Mouse (Mus musculus) mouse trophoblast stem cell (cell line): ENCODE results near the gene Siae.

Experiments
- in situ Hi-C, 2 experiments: fragments of 300-500 bp; cut with MseI, MboI; formaldehyde crosslinking; loops; 2 replicates in 1 of 2; 3 replicates in 1 of 2; pipeline ENCODE4 v1.15.1; 2025

The Siae gene

DNA sequence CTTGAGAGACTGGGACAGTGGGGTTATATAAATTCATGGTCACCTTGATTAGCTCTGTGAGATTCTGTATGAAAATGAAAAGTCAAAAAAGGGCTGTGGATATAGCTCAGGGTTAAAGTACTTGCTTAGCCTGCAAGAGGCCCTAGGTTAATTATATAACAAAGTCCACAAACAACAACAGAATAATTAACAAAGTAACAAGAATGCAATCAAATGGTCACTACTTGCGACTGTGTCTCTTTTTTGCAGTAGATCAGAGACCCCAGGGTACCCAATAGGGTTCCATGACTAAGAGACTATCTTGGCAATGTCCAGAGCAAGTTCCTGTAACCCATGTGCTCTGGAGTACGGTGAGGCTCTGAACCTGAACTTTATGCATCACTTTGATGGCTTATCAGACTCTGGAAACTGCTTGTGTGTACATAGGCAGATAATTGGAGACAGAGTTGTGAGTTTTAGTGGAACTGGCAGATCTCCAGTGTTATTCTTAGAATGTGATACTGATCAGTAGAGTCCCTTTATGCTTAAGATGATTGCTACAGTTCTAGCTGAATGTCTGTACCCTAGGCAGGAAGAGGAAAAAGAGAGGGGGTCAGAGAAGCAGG lies 13.8 kb downstream of the Siae start:
- in situ Hi-C loops: no loop called here

- in situ Hi-C loops: no loop called here
These were observed 16.8 kb downstream of the Siae start for GRCm38 (mm10) chr9:37572204-37572876.

DNA sequence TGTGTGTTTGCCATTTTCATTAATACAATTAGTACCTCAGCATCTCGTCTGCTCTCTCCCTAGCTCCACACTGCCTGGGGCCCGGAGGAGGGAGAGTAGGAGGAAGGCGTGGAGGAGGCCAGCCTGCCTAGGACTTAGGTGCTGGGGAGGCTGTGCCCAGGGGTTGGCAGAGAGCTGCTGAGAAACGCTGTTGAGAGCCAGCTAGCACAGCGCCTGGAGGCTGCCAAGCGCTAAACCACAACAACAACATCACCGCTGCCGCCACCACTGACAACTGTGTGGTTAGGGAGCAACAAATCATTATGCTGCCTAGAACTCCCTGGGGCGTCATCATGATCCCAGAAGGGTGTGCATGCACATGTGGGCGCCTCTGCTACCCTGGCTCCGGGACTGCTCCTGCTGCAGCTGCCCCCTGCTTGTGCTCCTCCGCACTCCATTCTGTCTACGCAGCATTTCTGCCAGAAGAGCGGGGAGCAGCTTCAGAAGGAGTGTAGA lies 21.0 kb downstream of the Siae start:
- in situ Hi-C loops: no loop called here

- in situ Hi-C loops: no loop called here
These were observed 28.1 kb downstream of the Siae start for GRCm38 (mm10) chr9:37583594-37583993.

DNA sequence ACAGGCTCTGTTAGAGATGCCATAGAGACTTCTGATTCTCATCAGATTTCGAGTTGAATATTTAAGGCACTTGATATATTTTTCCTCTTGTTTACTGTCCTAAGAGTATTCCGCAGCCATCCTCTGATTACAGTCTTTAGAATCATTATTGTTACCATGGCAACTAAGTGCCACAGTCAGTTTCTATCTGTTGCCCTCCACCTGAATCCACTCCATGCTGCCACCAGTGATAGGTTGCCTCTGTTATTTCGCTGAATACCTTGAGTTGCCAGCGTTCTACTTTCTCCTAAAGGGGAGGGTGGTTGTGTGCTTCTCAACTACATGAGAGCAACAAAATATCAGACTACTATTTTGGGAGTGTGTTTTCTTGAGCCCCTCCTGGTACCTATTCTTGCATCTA lies 31.2 kb downstream of the Siae start:
- in situ Hi-C loops: no loop called here

DNA sequence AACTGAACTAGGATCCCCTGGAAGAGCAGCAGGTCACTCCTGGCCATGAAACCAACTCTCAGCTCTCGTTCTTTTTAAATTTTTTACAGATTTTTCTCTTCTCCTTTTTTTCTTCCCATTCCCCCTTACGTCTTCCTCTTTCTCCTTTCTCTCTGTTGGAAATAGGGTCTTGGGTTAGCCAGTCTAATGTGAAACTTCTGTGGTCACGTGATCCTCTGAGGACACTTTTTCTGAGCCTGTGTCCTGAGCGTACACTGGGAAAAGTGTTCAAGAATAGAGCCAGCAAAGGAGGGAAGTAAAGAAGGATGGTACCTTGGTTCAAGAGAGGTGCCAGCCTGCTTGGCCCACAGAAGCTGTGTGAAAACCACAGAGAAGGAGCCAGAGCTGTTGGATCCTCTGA lies 34.9 kb downstream of the Siae start:
- in situ Hi-C loops: no loop called here

GRCm38 (mm10) chr9:37592025-37592424 lies 36.5 kb downstream of the Siae start:
- in situ Hi-C loops: no loop called here

GRCm38 (mm10) chr9:37592633-37593032 lies 37.1 kb downstream of the Siae start:
- in situ Hi-C loops: no loop called here

GRCm38 (mm10) chr9:37593690-37594089 lies 38.2 kb downstream of the Siae start:
- in situ Hi-C loops: no loop called here

- in situ Hi-C loops: no loop called here
These were observed 40.1 kb downstream of the Siae start for GRCm38 (mm10) chr9:37595570-37595969.

DNA sequence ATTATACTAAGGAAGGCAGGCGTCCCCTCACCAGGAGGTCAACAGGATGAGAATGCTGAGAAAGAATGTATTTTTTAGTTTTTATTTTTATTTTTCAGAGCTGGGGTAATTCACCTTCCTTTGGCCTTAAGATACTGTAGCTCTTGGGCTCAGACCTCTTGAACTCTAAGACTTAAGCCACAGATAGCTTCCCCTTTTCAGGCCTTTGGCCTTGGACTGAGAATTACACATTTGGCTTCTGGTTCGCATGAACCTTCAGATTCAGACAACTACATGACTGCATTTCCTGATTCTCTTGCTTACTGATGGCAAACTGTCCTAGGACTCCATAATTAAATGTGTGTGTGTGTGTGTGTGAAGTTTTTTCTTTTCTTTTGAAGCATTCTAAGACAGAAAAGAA lies 43.1 kb downstream of the Siae start:
- in situ Hi-C loops: no loop called here

DNA sequence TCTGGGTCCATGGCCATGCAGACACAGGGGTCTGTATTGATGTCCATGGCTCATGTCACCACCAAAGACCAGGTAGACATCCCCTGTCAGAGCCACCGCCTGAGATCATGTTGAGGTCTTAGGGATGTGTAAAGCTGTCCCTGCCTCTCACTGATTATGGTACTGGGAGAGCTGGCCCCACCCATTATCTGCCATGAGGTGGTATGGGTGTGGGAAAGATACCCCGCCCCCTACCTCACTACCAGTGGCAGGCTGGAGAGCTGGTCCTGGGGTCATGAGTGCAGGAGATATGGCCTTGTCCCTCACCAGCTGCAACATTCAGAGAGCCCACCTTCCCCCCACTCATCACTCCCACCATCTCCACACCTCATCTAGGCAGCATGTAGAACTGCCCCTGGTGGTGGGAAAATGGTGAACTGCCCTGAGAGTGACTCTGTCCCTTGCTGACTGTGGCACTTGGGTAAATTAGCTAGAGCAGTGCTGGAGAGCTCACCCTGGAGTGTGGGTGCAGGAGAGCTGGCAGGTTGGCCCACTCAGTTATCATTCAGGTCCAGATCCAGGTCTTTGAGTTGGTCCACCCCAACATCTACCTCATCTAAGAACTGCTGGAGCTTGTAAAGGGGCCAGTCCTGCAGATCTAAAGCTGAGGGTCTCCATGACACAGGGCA lies 45.2 kb downstream of the Siae start:
- in situ Hi-C loops: no loop called here

DNA sequence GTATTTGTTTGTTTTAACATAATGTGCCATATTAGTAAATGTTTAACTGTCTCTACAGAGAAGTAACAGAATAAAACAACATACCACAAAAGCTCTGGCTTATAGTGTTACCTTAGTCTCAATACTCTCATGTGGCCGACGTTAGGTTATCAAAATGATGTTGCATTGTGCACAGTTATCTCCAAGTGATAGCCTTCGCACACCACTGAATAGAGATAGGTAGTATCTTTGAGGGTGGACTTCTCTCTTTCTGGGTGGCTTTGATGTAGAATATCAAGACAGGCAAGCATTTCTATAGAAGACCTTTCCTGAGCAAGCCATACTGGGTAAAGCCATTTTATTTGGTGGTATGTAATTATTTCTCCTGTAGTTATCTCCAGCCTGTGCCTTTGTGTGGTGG lies 49.6 kb downstream of the Siae start:
- in situ Hi-C loops: no loop called here

GRCm38 (mm10) chr9:37609558-37609957 lies 54.1 kb downstream of the Siae start:
- in situ Hi-C loops: no loop called here

- in situ Hi-C loops: loop anchor here in 1 of 2 experiments (10.0 kb wide), 1 partner anchor 149 kb away; no protein-coding TSS in a partner anchor
These were observed 57.8 kb downstream of the Siae start, which contains the start of gene Spa17 for GRCm38 (mm10) chr9:37613182-37613910. Gene Spa17, minus strand, starts transcription at chr9:37613722.

GRCm38 (mm10) chr9:37613911-37614280 lies 58.4 kb downstream of the Siae start:
- in situ Hi-C loops: loop anchor here in 1 of 2 experiments (10.0 kb wide), 1 partner anchor 149 kb away; no protein-coding TSS in a partner anchor

DNA sequence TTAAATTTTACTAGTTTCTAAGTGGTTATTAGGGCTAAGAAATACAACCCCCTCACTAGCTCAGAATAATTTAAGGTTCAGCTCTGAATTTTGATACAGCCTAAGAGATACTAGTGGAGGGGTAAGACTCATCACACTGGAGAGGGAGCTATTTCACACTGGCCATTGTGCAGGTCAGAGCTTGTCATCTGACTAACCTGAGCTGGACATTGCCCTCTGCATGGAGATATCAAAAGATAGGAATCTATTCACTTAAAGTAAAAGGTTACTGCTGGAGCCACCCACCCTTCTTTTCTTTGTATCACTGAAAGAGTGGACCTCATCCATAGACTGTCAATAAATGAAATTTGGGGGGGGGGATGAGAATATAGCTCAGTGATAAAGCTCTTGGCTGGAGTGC lies 58.8 kb downstream of the Siae start:
- in situ Hi-C loops: loop anchor here in 1 of 2 experiments (10.0 kb wide), 1 partner anchor 150 kb away; no protein-coding TSS in a partner anchor

DNA sequence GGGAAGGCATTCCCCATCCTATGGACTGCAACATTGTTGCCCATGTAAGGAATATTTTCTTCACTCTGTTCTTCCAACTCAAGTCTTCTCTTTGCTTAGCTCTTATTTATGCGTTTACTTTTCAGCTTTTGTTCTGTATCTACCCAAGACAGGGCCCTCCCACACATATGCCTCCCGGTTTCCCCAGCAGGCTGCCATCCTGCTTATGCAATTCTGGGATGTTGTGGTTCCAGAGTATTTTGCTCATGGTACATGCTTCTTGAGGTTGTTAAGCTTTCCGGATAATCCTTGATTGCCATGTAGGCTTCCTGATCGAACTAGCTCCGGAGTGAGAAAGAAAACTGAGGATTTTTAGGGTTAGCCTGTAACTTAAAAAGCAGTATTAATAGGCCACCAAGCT lies 59.7 kb downstream of the Siae start:
- in situ Hi-C loops: loop anchor here in 1 of 2 experiments (10.0 kb wide), 1 partner anchor 150 kb away; no protein-coding TSS in a partner anchor

DNA sequence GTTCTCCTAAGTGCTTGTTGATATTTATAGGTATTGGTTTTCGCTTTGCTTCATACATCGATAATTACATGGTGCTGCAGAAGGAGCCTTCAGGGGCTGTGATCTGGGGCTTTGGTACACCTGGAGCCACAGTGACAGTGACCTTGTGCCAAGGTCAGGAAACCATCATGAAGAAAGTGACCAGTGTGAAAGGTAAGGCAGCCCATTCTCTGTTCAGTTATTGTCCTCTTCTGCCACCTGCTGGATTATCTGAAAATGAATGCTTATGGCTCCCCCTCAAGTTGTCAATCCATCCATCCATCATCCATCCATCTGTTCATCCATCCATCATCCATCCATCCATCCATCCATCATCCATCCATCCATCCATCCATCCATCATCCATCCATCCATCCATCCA lies 61.3 kb downstream of the Siae start:
- in situ Hi-C loops: loop anchor here in 1 of 2 experiments (10.0 kb wide), 1 partner anchor 152 kb away; no protein-coding TSS in a partner anchor

GRCm38 (mm10) chr9:37621290-37621689 lies 65.8 kb downstream of the Siae start:
- in situ Hi-C loops: loop anchor here in 1 of 2 experiments (10.0 kb wide), 1 partner anchor 156 kb away; no protein-coding TSS in a partner anchor

DNA sequence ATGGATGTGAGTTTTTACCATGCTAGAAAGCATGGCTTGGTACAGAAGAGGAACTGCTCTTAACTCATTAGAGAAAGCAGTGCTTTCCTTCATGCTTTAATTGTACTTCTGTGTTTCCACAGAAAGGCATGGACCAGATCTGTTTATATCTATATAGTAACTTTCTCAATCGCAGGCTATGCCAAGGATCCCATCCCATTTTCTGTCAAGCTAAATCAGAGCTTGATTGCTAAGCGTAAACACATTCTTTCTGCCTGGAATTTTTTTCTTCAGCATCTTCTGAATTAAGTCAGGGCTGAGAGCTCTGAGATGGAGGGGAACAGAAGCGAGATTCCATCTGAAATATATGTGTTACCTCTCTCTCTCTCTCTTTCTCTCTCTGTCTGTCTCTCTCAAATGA lies 68.5 kb downstream of the Siae start:
- in situ Hi-C loops: loop anchor here in 1 of 2 experiments (10.0 kb wide), 1 partner anchor 159 kb away; no protein-coding TSS in a partner anchor
